Mouse (Mus musculus) limb, embryonic 15.5 days (tissue): ENCODE data around the gene Apip. TPM values are rescaled to one million over a fixed set of nuclear protein-coding genes. Genes with fewer than 3 reads are reported as not detected.

Source experiments
- ATAC-seq: fragments of 200-750 bp; cut with Nextera tagmentation; 2 replicates; pipeline ENCODE4 v1.8.0; 2017; ENCODE audit warnings: low read depth, moderate TSS enrichment; ENCODE audit not compliant: insufficient number of reproducible peaks, low FRiP score, low TSS enrichment
- H3K27ac ChIP-seq: fragments of 300-500 bp; sonication (generic); 2 replicates; pipeline ENCODE4 v1.5.1; 2015; ENCODE audit warnings: moderate library complexity, mild to moderate bottlenecking, inconsistent platforms
- H3K27me3 ChIP-seq: fragments of 300-500 bp; sonication (generic); 2 replicates; pipeline ENCODE4 v1.6.1; 2015; ENCODE audit warnings: inconsistent platforms
- H3K36me3 ChIP-seq: fragments of 300-500 bp; sonication (generic); 2 replicates; pipeline ENCODE4 v1.6.1; 2015; ENCODE audit warnings: inconsistent platforms
- H3K4me1 ChIP-seq: fragments of 300-500 bp; sonication (generic); 2 replicates; pipeline ENCODE4 v1.6.1; 2015; ENCODE audit warnings: inconsistent platforms
- H3K4me2 ChIP-seq: fragments of 300-500 bp; sonication (generic); 2 replicates; pipeline ENCODE4 v1.6.1; 2015; ENCODE audit warnings: mild to moderate bottlenecking, inconsistent platforms
- H3K4me3 ChIP-seq: fragments of 300-500 bp; sonication (generic); 2 replicates; pipeline ENCODE4 v1.5.1; 2015; ENCODE audit warnings: mild to moderate bottlenecking, inconsistent platforms
- H3K9ac ChIP-seq: fragments of 300-500 bp; sonication (generic); 2 replicates; pipeline ENCODE4 v1.6.1; 2015; ENCODE audit warnings: inconsistent platforms
- H3K9me3 ChIP-seq: fragments of 300-500 bp; sonication (generic); 2 replicates; pipeline ENCODE4 v1.6.1; 2016; ENCODE audit warnings: inconsistent platforms
- WGBS: fragments of 180-500 bp; shearing (Covaris S2); methylation state at CpG from one replicate; pipeline ENCODE4 v1.1.7; 2015; 5-methylcytosine and 5-hydroxymethylcytosine counted together
- polyA plus RNA-seq: library from polyadenylated mRNA; unstranded; fragments of >200 nt; fragmentation: Nextera tagmentation; extraction: Ambion mirVana; gene quantifications from 2 replicates; pipeline ENCODE4 v1.2.1, GENCODE M21; 2015

The Apip gene
- polyA plus RNA-seq = 68.5 and 69.5 TPM in 2 replicates

DNA sequence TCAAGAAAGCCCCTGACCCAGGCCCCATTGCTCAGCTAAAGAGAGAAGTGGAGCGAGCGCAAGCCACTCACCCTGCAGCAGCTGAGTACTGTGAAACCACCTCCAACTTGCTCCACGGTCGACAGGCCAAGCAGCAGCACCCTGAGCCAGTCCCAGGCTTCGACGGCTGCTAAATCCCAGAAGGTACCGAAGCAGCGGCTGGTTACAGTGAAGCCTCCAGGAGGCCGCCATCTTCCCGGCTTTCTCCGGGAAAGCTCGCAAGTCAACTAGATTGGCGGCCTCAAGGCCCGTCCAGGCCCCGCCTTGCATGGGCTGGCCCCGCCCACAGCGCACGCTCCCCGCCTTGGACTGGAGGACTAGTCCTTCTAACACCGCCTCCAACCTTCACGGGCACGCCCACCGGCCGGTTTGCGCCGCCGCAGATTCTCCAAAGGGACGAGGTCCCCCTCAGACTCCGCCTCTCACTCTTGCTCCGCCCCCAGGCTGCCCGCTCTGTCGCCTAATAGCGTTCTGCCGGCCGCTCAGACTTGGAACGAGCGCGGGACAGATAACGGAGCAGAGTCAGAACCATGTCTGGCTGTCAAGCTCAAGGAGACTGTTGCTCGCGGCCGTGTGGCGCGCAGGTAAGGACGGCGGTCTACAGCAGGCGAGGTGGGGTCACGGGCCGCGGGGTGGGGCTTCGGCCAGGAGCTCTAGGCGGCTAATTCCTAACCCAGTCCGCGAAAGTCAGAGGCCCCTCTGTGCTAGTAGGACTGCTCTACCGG is at the start of gene Apip, which contains the start of gene Pdhx:
Gene Apip (plus strand): TSS at position 457 of the 764 bp plus-strand sequence.
Gene Pdhx (minus strand): TSS at position 295 of the 764 bp plus-strand sequence.
- H3K4me1 ChIP-seq = peaks cover 9% of the 10 kb centered on the region; the same call in 1 of the 2 replicates
- peak within 1 kb of the TSS; percentile 87 for H3K9ac ChIP-seq
- H3K36me3 ChIP-seq = no peaks in the 10 kb centered on the region; the same call in 1 of the 2 replicates
- H3K4me2 ChIP-seq = peak within 1 kb of the TSS; percentile 62
- H3K27ac ChIP-seq = peak within 1 kb of the TSS; percentile 91
- peak; percentile 100 for ATAC-seq
- H3K4me3 ChIP-seq = peak within 1 kb of the TSS; percentile 74
- no peaks in the 10 kb centered on the region for H3K9me3 ChIP-seq
- no peaks in the 10 kb centered on the region for H3K27me3 ChIP-seq
- WGBS = under 1% methylated on average over 55 of the region's 55 CpGs

DNA sequence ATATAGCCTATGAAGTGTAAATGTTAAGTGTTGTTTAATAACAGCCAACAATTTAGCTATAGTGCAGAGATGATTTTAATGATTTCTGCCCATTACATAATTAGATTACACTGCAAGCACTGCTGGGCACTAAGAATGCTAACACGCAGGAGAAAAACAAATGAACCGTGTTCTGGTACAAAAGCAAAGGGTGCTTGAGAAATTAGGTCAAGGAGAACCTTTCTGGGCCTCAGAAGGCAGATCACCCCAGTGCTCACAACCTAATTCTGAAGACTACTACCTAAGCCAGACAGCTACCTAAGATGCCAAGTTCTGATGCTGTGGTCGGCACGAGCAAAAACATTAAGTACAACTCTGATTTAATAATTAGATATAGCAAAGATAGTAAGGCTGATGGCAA is 35.6 kb upstream of the Apip start:
- H3K27me3 ChIP-seq = no peaks in the 10 kb centered on the region
- 80% methylated on average over 4 of the region's 4 CpGs for WGBS

DNA sequence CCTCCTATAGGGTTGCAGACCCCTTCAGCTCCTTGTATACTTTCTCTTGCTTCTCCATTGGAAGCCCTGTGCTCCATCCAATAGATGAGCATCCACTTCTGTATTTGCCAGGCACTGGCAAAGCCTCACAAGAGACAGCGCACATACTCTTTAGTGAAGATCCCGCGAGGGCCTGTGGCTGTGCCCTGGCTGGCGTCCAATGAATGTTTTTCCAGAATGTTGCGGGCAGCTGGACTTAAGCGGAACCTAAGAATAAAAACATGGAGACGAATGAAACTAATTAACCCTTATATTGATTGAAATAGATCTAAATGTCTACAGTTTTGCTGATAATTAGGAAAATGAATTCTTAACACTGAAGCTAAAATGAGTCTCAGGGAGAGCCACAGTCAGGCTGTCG is 32.6 kb upstream of the Apip start:
- WGBS = 62% methylated on average over 8 of the region's 8 CpGs
- peaks cover 14% of the 10 kb centered on the region; the same call in 1 of the 2 replicates for H3K36me3 ChIP-seq
- no peak for ATAC-seq
- H3K4me2 ChIP-seq = no peak overlapping the region
- H3K27me3 ChIP-seq = no peaks in the 10 kb centered on the region
- no peak overlapping the region for H3K9ac ChIP-seq
- no peaks in the 10 kb centered on the region for H3K9me3 ChIP-seq
- no peak overlapping the region for H3K4me3 ChIP-seq
- H3K4me1 ChIP-seq = no peaks in the 10 kb centered on the region
- H3K27ac ChIP-seq = no peak overlapping the region

More for the DNA sequence above, 35.6 kb upstream of the Apip start:
- Histone ChIP-seq H3K4me2 (no peak overlapping the region), H3K9ac (no peak overlapping the region), H3K27ac (no peak overlapping the region), H3K4me1 (no peaks in the 10 kb centered on the region), H3K4me3 (no peak overlapping the region), H3K9me3 (no peaks in the 10 kb centered on the region), H3K36me3 (peaks cover 19% of the 10 kb centered on the region; the same call in 1 of the 2 replicates)
- no peak for ATAC-seq

DNA sequence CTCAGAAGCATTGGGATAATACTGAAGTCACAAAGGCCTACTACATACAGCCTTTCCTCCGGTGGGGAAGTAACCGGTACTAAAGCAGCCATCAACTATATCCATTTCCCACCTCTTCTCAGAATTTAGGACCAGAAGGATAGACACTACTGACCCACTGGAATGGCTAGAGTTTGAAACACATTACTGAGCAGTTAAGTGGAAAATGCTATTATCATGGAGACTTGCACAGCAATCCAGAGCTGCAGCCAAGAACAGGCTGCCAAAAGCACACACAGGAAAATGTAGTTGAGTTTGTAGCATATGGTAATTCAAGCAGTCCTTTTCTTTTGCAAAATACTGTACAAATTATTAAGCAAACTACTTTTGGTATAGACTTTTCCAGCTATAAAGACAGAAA is 28.2 kb upstream of the Apip start:
- Histone ChIP-seq H3K4me2 (no peak overlapping the region), H3K4me3 (no peak overlapping the region), H3K27me3 (no peaks in the 10 kb centered on the region), H3K4me1 (peaks cover 1% of the 10 kb centered on the region), H3K36me3 (0 out of 2 replicates have a peak, but pooled peaks cover 7% of the 10 kb centered on the region), H3K27ac (no peak overlapping the region), H3K9me3 (no peaks in the 10 kb centered on the region), H3K9ac (no peak overlapping the region)
- no peak for ATAC-seq
- WGBS = 79% methylated on average over 2 of the region's 2 CpGs

DNA sequence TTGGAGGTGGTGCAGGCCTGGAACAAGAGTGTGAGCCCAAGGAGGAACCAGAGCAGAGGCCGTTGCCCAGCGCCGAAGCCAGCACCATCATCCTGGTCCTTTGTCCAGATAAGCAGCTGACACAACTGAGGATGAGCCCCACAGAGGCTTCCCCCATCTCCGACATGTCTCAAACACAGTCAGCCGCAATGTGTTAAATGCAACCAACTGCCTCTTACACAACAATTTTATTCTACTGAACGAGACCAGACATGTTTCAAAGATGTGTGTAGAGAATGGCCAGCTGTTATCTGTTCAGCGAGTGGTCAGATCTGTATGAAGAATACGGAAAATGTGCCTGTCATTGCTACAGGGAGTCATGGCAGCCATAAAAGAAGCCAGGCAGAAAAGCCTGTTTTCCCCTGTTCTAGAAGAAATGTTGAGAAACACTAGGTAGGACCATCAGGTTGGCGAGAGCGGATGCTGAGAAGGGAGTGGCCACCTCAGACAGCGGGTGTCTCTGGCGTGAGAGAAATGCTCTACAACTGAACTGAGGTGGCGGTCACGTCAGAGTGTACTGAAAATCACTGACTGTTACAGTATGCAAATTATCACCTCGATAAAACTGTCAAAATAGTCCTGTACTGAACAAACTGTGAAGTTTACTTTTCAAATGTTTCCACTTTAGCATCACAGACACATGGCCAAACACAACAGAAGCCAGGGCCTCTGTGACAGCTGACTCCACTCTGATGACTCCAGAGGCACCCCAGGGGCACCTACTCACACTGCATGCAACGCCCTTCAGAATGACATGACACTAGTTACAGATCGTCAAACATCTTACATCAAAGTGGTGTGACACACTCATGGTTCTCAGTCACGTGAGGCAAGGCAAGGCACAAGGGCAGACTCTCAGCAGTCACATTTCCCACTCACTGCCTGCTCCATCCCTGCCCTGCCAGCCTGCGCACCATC is 21.3 kb upstream of the Apip start:
- Histone ChIP-seq H3K9me3 (no peaks in the 10 kb centered on the region), H3K9ac (no peak overlapping the region), H3K4me2 (no peak overlapping the region), H3K4me3 (no peak overlapping the region), H3K4me1 (peaks cover 5% of the 10 kb centered on the region), H3K36me3 (no peaks in the 10 kb centered on the region), H3K27me3 (no peaks in the 10 kb centered on the region), H3K27ac (no peak overlapping the region)
- WGBS = 75% methylated on average over 19 of the region's 19 CpGs
- no peak for ATAC-seq

DNA sequence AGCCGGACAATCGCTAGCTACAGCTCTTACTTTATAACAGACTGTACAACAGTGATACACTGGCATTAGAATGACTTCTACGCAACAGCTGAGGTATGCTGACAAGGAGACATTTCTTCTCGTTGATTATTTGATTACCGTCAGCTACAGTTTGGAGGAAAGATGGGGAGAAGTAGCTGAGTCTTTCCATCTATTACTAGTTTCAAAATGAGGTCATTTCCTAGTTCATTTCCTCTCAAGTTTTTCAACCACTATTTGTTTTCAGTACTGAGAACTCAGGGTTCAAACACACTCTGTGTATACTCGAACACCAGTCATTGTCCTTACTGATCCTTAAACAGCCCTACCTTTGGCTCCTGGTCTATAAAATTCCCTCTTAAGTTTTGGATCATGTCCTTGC is 17.7 kb upstream of the Apip start:
- no peak for ATAC-seq

DNA sequence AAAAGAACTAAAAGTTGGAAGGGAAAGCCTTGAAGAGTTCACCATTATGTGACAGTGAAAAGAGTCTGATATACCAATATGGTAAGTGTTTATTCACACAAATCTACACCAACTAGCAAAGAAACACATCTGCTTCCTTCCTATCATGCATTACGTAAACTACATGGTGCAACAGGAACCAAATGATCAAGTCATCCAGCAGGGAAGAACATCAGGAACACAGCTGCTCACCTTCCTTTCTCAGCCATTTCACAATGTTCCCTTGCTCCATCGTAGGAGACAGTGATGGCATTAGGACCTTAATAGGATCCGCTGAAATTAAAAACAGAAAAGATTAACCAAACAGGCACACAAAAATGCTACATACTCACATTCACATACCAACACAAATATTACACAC is 15.2 kb upstream of the Apip start:
- no peak overlapping the region for H3K9ac ChIP-seq
- H3K4me3 ChIP-seq = no peak overlapping the region
- no peak for ATAC-seq
- H3K36me3 ChIP-seq = no peaks in the 10 kb centered on the region
- no peak overlapping the region for H3K27ac ChIP-seq
- no peak overlapping the region for H3K4me2 ChIP-seq
- WGBS = 87% methylated on average over 3 of the region's 3 CpGs
- H3K27me3 ChIP-seq = no peaks in the 10 kb centered on the region
- H3K9me3 ChIP-seq = no peaks in the 10 kb centered on the region
- 0 out of 2 replicates have a peak, but pooled peaks cover 3% of the 10 kb centered on the region for H3K4me1 ChIP-seq

More for the DNA sequence above, 17.7 kb upstream of the Apip start:
- Histone ChIP-seq H3K27ac (no peak overlapping the region), H3K36me3 (no peaks in the 10 kb centered on the region), H3K9me3 (no peaks in the 10 kb centered on the region), H3K4me2 (no peak overlapping the region), H3K4me1 (no peaks in the 10 kb centered on the region), H3K9ac (no peak overlapping the region), H3K4me3 (no peak overlapping the region), H3K27me3 (no peaks in the 10 kb centered on the region)
- 87% methylated on average over 6 of the region's 6 CpGs for WGBS

DNA sequence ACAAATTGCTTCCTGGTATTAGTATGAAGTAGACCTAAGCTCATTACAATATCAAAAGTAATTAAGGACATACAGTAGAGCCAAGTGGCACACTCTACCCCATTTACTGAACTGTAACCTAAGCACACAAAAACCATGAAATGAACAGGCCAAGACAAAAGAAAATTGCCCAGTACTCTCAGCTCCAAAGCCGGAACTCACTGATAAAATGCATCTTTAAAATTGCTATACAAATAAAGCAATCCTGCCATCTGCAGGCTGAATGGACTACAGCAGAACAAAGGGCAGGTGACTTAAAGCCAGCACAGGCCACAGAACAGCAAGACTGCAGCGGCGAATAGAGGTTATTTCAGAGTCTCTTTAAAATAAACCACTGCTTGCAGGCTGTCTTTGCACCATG is 10.6 kb upstream of the Apip start:
- Histone ChIP-seq H3K4me3 (no peak overlapping the region), H3K4me2 (no peak overlapping the region), H3K4me1 (0 out of 2 replicates have a peak, but pooled peaks cover 3% of the 10 kb centered on the region), H3K27me3 (no peaks in the 10 kb centered on the region), H3K36me3 (no peaks in the 10 kb centered on the region), H3K9ac (no peak overlapping the region), H3K9me3 (no peaks in the 10 kb centered on the region), H3K27ac (no peak overlapping the region)
- WGBS = 28% methylated on average over 3 of the region's 3 CpGs
- ATAC-seq = no peak

DNA sequence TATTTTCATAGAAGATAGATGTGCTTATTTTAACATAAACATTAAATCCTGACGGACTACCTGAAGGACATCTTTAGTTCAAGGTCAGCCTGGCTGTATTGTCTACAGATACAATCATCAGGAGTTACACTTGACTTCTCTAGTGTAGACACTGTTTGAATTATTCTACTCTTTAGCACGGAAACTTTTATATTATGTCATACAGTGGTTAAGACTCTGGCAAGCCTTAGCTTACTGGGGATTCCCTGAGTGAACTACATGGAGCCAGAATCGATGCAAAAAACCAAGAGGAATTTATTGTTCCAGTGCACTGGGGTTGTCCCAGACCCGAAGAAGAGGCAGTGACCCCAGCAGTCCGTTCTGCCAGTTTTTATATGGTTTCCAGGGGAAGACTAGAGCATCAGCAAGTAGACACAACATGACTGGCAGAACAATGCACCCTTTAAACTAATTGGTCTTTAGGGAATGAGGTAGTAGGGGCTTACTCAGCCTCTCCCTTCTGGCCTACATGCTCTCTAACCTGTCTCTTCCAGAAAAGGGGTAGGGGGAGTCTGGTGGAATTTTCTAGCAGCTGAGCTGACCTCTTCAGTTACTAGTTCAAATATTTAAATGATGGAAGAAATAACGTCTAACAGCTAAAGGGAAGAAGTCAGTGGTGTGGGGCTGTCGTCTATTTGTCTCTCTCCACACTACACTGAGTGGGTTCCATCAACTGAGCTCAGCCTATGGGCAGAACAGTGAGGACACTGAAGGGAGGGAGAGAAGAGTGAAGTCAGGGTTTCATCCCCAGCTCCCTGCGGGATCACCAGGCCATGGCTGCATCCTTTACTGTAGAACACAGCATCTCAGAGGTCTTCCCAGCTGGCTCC is 6.6 kb upstream of the Apip start:
- 74% methylated on average over 8 of the region's 8 CpGs for WGBS
- Histone ChIP-seq H3K4me2 (no peak overlapping the region), H3K4me1 (peaks cover 6% of the 10 kb centered on the region; the same call in 1 of the 2 replicates), H3K36me3 (no peaks in the 10 kb centered on the region), H3K27ac (no peak overlapping the region), H3K4me3 (no peak overlapping the region), H3K9me3 (no peaks in the 10 kb centered on the region), H3K9ac (no peak overlapping the region), H3K27me3 (no peaks in the 10 kb centered on the region)
- no peak for ATAC-seq

DNA sequence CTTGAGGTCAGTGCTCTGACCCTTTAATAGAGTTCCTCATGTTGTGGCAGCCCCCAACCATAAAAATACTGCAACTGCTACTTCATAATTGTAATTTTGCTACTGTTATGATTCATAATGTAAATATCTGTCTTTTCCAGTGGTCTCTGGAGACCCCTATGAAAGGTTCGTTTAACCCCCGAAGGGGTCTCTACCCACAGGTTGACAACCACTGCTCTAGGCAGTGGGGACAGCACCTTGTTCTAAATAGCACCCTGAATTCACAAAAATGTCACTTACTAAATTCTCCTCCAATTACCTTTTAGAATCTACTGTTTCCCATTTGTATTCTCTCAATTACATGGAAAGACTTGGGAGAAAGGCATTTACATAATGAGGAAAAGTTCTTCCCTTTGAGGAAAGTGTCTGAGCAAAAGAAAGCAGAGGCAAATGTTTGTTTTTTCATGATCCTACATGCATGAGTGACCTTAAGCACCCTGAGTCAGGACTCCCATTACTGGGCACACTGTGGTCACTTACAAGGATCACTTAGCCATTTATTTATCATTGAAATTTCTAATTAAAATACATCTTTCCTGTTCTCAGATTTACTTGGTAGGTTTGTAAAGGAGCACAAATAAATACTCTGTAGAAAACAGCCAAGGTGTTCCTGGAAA is 5.8 kb upstream of the Apip start:
- no peak overlapping the region for H3K9ac ChIP-seq
- ATAC-seq = no peak
- H3K27ac ChIP-seq = no peak overlapping the region
- H3K4me1 ChIP-seq = peaks cover 11% of the 10 kb centered on the region; the same call in 1 of the 2 replicates
- no peak overlapping the region for H3K4me3 ChIP-seq
- WGBS = 90% methylated on average over 2 of the region's 2 CpGs
- no peaks in the 10 kb centered on the region for H3K27me3 ChIP-seq
- no peaks in the 10 kb centered on the region for H3K9me3 ChIP-seq
- no peak overlapping the region for H3K4me2 ChIP-seq
- no peaks in the 10 kb centered on the region for H3K36me3 ChIP-seq

DNA sequence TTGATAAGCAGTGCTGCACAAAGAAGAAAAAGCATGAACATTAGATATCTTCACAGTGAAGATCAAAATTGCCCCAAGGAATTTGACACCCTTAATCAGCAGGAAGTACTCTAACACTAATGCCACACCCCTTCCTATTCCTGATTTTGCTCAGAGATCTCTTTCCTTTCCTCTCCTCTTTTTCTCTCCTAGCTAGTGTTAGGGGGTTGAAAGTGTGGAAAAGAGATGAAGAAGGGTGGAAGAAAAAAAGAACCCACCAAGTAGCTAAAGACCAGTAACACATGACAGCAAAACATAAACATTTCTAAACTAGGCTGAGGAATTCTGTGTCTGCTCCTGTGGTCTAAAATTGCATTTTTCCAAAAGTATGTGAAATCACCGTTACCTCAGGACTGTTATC is 4.9 kb upstream of the Apip start:
- Histone ChIP-seq H3K36me3 (no peaks in the 10 kb centered on the region), H3K9me3 (no peaks in the 10 kb centered on the region), H3K4me2 (no peak overlapping the region), H3K9ac (no peak overlapping the region), H3K27me3 (no peaks in the 10 kb centered on the region), H3K4me1 (peaks cover 9% of the 10 kb centered on the region; the same call in 1 of the 2 replicates), H3K4me3 (no peak overlapping the region), H3K27ac (no peak overlapping the region)
- 81% methylated on average over 1 of the region's 1 CpGs for WGBS
- ATAC-seq = no peak
